Mouse (Mus musculus) midbrain, postnatal 0 days (tissue): ENCODE measurements at regions not wholly inside any gene's neighbourhood (a gene's known extent, or its start where the extent isn't known, plus 50 kb on each side); places are given as distances from the start of the nearest gene placed in this dataset.

Experiments used
- ATAC-seq: fragments of 200-750 bp; cut with Nextera tagmentation; 2 replicates; pipeline ENCODE4 v1.8.0; 2017; ENCODE audit warnings: moderate number of reproducible peaks, mild to moderate bottlenecking, moderate TSS enrichment, moderate library complexity; ENCODE audit not compliant: low FRiP score
- DNase-seq: peaks from one replicate; pipeline ENCODE4 v3.0.0-alpha.2; 2015; ENCODE audit warnings: low spot score
- H3K27ac ChIP-seq: fragments of 300-500 bp; sonication (generic); 2 replicates; pipeline ENCODE4 v1.5.1; 2014; ENCODE audit warnings: low read depth, mild to moderate bottlenecking, low read length, mixed read lengths
- H3K27me3 ChIP-seq: fragments of 300-500 bp; sonication (generic); 2 replicates; pipeline ENCODE4 v1.6.1; 2014; ENCODE audit warnings: low read length, control low read depth, mixed read lengths; ENCODE audit not compliant: insufficient read depth
- H3K36me3 ChIP-seq: fragments of 300-500 bp; sonication (generic); 2 replicates; pipeline ENCODE4 v1.6.1; 2014; ENCODE audit warnings: low read length, control low read depth, mixed read lengths; ENCODE audit not compliant: insufficient read depth
- H3K4me1 ChIP-seq: fragments of 300-500 bp; sonication (generic); 2 replicates; pipeline ENCODE4 v1.6.1; 2014; ENCODE audit warnings: mild to moderate bottlenecking, control low read depth, antibody characterized with exemption, low read length, mixed read lengths; ENCODE audit not compliant: insufficient read depth
- H3K4me2 ChIP-seq: fragments of 300-500 bp; sonication (generic); 2 replicates; pipeline ENCODE4 v1.6.1; 2014; ENCODE audit warnings: low read depth, mild to moderate bottlenecking, low read length, mixed read lengths; ENCODE audit not compliant: poor library complexity, severe bottlenecking
- H3K4me3 ChIP-seq: fragments of 300-500 bp; sonication (generic); 2 replicates; pipeline ENCODE4 v1.5.1; 2014; ENCODE audit warnings: low read depth, mild to moderate bottlenecking, low read length, moderate library complexity
- H3K9ac ChIP-seq: fragments of 300-500 bp; sonication (generic); replicated peaks from 2 replicates; pipeline ENCODE4 v1.6.1; 2014; ENCODE audit warnings: mild to moderate bottlenecking, low read length, moderate library complexity, mixed read lengths; ENCODE audit not compliant: poor library complexity, severe bottlenecking
- H3K9me3 ChIP-seq: fragments of 300-500 bp; sonication (generic); 2 replicates; pipeline ENCODE4 v1.6.1; 2016; ENCODE audit warnings: low read length, control low read depth
- CTCF ChIP-seq: IDR thresholded peaks from 2 replicates; pipeline ENCODE4 v1.5.1; 2016; ENCODE audit warnings: antibody characterized with exemption, mild to moderate bottlenecking
- WGBS: fragments of 180-500 bp; shearing (Covaris S2); extraction: QIAGEN DNeasy Blood & Tissue Kit; methylation state at CpG from one replicate; pipeline ENCODE4 v1.1.7; 2014; 5-methylcytosine and 5-hydroxymethylcytosine counted together

DNA sequence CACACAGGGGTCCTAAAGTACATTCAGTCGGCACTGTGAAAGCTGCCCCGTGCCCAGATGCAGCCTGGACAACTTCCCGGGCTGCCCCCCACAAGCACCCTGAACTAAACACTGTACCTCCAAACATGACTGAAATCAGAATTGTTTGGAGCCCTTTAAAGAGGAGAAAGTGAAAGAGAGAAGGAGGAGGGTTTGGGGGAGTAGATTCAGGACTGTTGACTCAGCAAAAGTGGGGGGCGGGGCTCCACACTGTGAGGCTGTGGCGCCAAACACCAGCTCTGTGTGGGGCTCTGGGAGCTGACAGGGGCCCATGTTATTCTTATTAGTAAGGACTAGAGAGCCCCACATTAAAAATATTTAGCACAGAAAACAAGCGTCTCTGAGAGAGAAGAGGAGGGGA, 71.8 kb upstream of the Pou3f3 start:
- WGBS, result 79% methylated on average over 6 of the region's 6 CpGs
- ATAC-seq, result no peak
- H3K9ac ChIP-seq, result no peak overlapping the region
- no peak overlapping the region for H3K27ac ChIP-seq
- H3K4me2 ChIP-seq, result no peak overlapping the region
- DNase-seq, result no peak
- no peaks in the 10 kb centered on the region for H3K36me3 ChIP-seq
- no peak for TF ChIP-seq CTCF
- H3K27me3 ChIP-seq, result no peaks in the 10 kb centered on the region
- H3K4me1 ChIP-seq, result no peaks in the 10 kb centered on the region
- H3K4me3 ChIP-seq, result no peak overlapping the region
- H3K9me3 ChIP-seq, result no peaks in the 10 kb centered on the region

DNA sequence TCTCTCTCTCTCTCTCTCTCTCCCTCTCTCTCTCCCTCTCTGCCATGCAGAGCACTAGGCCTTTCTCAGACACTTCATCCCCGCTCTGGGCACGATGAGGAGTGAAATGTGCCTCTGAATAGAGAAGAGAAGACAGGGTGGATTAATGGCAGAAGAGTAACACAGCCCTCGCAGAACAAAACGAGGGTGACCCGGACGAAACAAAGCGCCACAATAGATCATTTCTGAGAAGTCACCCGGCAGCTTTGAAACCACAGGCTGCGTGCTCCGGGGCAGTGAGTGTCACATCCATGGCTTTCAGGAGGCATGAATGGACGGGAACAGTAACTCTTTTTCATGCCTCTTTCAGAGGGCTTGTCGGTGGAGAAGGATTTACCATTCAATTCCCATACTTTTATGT, 66.8 kb upstream of the Pou3f3 start:
- Histone ChIP-seq H3K4me1 (0 out of 2 replicates have a peak, but pooled peaks cover 4% of the 10 kb centered on the region), H3K36me3 (no peaks in the 10 kb centered on the region), H3K9ac (no peak overlapping the region), H3K27ac (0 out of 2 replicates have a peak overlapping the region, but pooled peaks have one; percentile 8), H3K9me3 (no peaks in the 10 kb centered on the region), H3K27me3 (no peaks in the 10 kb centered on the region), H3K4me2 (no peak overlapping the region), H3K4me3 (no peak overlapping the region)
- ATAC-seq (0 out of 2 replicates have a peak, but pooled peaks have one; percentile 18), DNase-seq (peak; percentile 62)
- WGBS, result 15% methylated on average over 12 of the region's 12 CpGs
- TF ChIP-seq CTCF, result no peak

DNA sequence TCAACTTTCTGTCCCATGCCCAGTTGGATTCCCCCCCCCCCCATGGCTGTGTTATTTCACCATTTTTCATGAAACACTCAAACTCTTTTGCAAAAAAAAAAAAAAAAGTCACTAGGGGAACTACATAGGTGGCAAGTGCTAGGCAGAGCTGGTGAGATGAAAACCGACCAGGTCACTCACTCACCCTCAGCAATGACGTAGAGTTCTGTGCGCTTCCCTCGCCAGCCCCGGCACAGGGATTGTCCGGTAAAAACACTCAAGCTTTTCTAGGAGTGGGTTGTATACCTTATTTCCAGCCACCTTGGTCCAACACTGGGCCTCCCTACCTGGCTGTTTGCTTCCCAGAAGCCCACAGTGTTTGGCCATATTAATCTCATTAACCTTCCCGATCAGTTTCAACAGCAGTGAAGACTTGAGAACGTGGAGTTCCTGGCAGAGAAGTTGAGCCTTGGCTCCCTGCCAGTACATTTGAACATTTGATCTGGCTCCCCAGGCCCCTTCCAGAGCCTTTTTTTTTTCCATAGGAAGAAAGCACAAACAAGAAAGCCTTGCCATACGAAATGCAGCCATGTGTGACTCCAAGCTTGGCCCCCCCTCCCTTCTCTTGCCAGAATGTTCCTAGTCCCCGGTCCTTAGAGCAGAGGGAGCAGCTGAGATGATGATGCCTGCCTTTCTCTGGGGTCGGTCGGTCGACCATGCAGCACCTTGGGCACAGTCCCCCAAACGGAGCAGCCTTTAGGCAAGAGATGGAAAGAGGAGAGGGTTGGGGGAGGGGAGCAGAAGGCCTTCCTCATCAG, 65.9 kb upstream of the Pou3f3 start:
- 21% methylated on average over 14 of the region's 14 CpGs for WGBS

DNA sequence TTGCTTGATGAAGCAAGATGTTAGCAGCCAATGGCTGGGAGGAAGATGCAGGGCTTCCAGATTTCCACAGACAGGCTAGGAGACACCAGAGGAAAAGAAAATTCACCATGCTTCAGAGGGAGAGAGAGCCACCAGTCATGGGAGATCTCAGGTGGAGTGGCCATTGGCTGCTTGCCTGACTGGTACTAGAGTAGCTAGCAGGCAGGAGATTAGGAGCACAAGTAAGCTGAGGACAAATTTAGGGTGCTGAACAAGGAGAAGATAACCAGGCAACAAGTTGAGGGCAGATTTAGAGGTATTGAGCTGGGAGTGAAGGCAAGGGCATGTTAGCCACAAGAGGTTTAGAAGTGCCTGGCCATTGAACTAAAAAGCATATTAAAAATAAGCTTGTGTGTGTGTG, 63.3 kb upstream of the Pou3f3 start:
- H3K27me3 ChIP-seq, result no peaks in the 10 kb centered on the region
- H3K9ac ChIP-seq, result no peak overlapping the region
- no peak overlapping the region for H3K27ac ChIP-seq
- no peak overlapping the region for H3K4me2 ChIP-seq
- ATAC-seq (no peak), DNase-seq (no peak)
- 0 out of 2 replicates have a peak, but pooled peaks cover 4% of the 10 kb centered on the region for H3K4me1 ChIP-seq
- H3K36me3 ChIP-seq, result no peaks in the 10 kb centered on the region
- no peaks in the 10 kb centered on the region for H3K9me3 ChIP-seq
- TF ChIP-seq CTCF, result no peak
- H3K4me3 ChIP-seq, result no peak overlapping the region

More for the DNA sequence above, 65.9 kb upstream of the Pou3f3 start:
- Histone ChIP-seq H3K27ac (no peak overlapping the region), H3K9ac (no peak overlapping the region), H3K27me3 (no peaks in the 10 kb centered on the region), H3K4me3 (no peak overlapping the region), H3K9me3 (no peaks in the 10 kb centered on the region), H3K4me1 (0 out of 2 replicates have a peak, but pooled peaks cover 4% of the 10 kb centered on the region), H3K4me2 (no peak overlapping the region), H3K36me3 (no peaks in the 10 kb centered on the region)
- TF ChIP-seq CTCF, result no peak
- 0 out of 2 replicates have a peak, but pooled peaks have one; percentile 41 for ATAC-seq
- DNase-seq, result peak; percentile 78

DNA sequence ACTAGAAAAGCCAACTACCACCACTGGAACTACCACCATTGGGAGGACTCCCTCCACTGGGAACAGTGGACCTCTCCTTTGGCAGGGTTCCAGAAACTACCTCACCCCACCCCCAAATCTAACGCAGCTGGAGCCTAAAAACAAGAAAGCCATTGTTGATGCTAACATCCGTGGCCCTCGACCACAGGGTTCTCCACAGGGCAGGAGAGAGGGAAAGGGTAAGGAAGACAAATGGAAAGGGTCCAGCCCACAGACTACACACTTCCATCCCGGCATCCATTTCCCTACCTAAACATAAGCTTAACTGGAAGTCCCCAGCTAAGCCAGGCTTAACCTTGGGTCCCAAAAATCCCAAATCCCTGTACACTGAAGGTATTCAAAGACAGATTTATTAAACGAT, 59.0 kb upstream of the Pou3f3 start:
- no peak for DNase-seq
- no peak for ATAC-seq
- H3K9ac ChIP-seq, result no peak overlapping the region
- no peaks in the 10 kb centered on the region for H3K4me1 ChIP-seq
- no peaks in the 10 kb centered on the region for H3K9me3 ChIP-seq
- no peak for TF ChIP-seq CTCF
- no peak overlapping the region for H3K27ac ChIP-seq
- no peaks in the 10 kb centered on the region for H3K36me3 ChIP-seq
- H3K4me3 ChIP-seq, result no peak overlapping the region
- H3K4me2 ChIP-seq, result no peak overlapping the region
- H3K27me3 ChIP-seq, result no peaks in the 10 kb centered on the region
- 37% methylated on average over 5 of the region's 5 CpGs for WGBS
